Mouse (Mus musculus): ENCODE data around the gene Myh2. TPM values are rescaled to one million over a fixed set of nuclear protein-coding genes. Genes with fewer than 3 reads are reported as not detected.

Gene Myh2
- total and polyA plus RNA-seq, 2 experiments from 2014 or later = 0.10 to 0.24 TPM

DNA sequence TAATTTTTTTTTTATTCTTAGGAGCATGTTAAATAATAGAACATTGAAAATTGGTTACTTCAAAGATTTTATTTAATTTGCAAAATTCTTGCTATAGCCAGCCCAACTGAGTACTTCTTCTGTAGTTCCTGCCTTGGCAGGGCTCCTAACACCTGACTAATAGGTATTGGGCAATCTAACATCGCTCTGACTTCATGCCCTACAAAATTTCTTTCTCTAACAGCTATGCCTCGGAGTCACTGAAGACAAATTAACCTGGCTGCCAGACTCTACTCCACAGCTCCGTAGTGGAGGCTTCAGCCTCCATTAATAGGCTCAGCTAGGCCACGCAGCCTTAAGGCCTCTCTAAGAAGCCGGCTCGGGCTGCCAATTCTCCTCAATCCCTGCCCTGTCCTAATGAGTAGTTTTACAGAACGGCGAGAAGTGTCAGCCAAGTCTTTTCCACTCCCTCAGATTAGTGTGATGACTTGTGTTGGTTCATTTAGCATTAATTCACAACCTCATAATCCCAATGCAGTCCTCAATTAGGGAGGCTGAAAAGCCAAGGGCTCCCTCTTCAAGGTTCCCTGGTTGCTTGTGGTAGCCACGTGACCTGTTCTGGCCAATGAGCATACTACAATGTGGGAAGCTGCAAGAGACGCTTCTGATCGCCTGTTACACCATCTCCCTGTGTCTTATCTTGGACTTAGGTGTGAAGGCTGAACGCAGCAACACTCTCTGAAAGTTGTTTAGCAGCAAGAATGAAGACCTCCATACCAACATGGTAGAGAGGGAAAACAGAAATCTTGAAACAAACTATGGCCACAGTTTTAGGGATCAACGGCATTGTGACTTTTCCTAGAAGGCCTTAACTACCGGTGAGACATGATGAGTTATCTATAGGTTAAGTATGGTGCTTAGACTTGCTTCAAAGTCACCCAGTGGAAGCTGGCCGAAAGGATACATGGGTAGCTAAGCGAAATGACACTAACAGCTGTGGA, 18.9 kb upstream of the Myh2 start:
- no peak overlapping the region for H3K9ac ChIP-seq (replicated peaks; ENCODE audit: low read length)
- H3K4me1 ChIP-seq (ENCODE audit: insufficient read depth, low read length) = 0 out of 2 replicates have a peak, but pooled peaks cover 4% of the 10 kb centered on the region
- DNase-seq (ENCODE audit: low spot score) (no peak), ATAC-seq (no peak)
- H3K27me3 ChIP-seq (ENCODE audit: insufficient read depth, low read length) = no peaks in the 10 kb centered on the region
- H3K4me3 ChIP-seq (ENCODE audit: low read length) = no peak overlapping the region
- H3K27ac ChIP-seq = no peak overlapping the region
- no peaks in the 10 kb centered on the region for H3K9me3 ChIP-seq (ENCODE audit: low read length)
- no peak for TF ChIP-seq CTCF (IDR thresholded peaks at IDR 0.05; ENCODE audit: low read depth)
- WGBS = 83% methylated on average over 16 of the region's 16 CpGs
- H3K36me3 ChIP-seq (ENCODE audit: insufficient read depth, low read length) = no peaks in the 10 kb centered on the region
- H3K4me2 ChIP-seq (ENCODE audit: low read depth, low read length) = no peak overlapping the region

GRCm38 (mm10) chr11:67153123-67153522, 17.7 kb upstream of the Myh2 start:
- no peaks in the 10 kb centered on the region for H3K27me3 ChIP-seq (ENCODE audit: insufficient read depth, low read length)
- H3K4me2 ChIP-seq (ENCODE audit: low read depth, low read length) = no peak overlapping the region
- no peaks in the 10 kb centered on the region for H3K9me3 ChIP-seq (ENCODE audit: low read length)
- no peak overlapping the region for H3K4me3 ChIP-seq (ENCODE audit: low read length)
- 9% methylated on average over 1 of the region's 1 CpGs for WGBS
- H3K36me3 ChIP-seq (ENCODE audit: insufficient read depth, low read length) = no peaks in the 10 kb centered on the region
- 0 out of 2 replicates have a peak, but pooled peaks cover 4% of the 10 kb centered on the region for H3K4me1 ChIP-seq (ENCODE audit: insufficient read depth, low read length)
- no peak for TF ChIP-seq CTCF (IDR thresholded peaks at IDR 0.05; ENCODE audit: low read depth)
- peak; percentile 51 for DNase-seq (ENCODE audit: low spot score)
- H3K27ac ChIP-seq = no peak overlapping the region
- no peak overlapping the region for H3K9ac ChIP-seq (replicated peaks; ENCODE audit: low read length)
- ATAC-seq = peak; percentile 74

DNA sequence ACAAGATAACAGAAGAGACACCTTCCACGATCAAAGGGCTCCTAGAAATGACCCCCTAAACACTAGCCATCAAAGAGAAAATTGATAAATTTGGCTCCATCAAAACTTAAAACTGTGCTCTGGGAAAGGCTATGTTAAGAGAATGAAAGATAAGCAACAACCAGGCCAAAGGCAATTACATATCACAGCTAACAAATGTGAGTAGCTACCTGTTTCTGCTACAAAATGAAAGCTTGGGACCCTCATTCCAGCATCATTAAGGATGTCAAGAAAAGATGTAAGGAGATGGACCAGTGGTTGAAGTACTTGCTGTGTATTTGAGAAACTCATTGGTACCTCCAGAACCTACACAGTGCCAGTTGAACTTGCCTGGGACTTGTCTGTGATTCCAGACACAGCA, 17.0 kb upstream of the Myh2 start:
- Histone ChIP-seq H3K9ac (replicated peaks; ENCODE audit: low read length) (no peak overlapping the region), H3K36me3 (ENCODE audit: insufficient read depth, low read length) (no peaks in the 10 kb centered on the region), H3K4me1 (ENCODE audit: insufficient read depth, low read length) (0 out of 2 replicates have a peak, but pooled peaks cover 4% of the 10 kb centered on the region), H3K27ac (no peak overlapping the region), H3K27me3 (ENCODE audit: insufficient read depth, low read length) (no peaks in the 10 kb centered on the region), H3K4me2 (ENCODE audit: low read depth, low read length) (no peak overlapping the region), H3K4me3 (ENCODE audit: low read length) (no peak overlapping the region), H3K9me3 (ENCODE audit: low read length) (no peaks in the 10 kb centered on the region)
- WGBS = 80% methylated on average over 1 of the region's 1 CpGs
- no peak for TF ChIP-seq CTCF (IDR thresholded peaks at IDR 0.05; ENCODE audit: low read depth)
- ATAC-seq (no peak), DNase-seq (ENCODE audit: low spot score) (no peak)

GRCm38 (mm10) chr11:67155650-67156049, 15.2 kb upstream of the Myh2 start:
- DNase-seq (ENCODE audit: low spot score) = no peak
- 0 out of 2 replicates have a peak, but pooled peaks cover 4% of the 10 kb centered on the region for H3K4me1 ChIP-seq (ENCODE audit: insufficient read depth, low read length)

GRCm38 (mm10) chr11:67160131-67160530, 10.7 kb upstream of the Myh2 start:
- no peak for TF ChIP-seq CTCF (IDR thresholded peaks at IDR 0.05; ENCODE audit: low read depth)
- Histone ChIP-seq H3K27ac (no peak overlapping the region), H3K36me3 (ENCODE audit: insufficient read depth, low read length) (no peaks in the 10 kb centered on the region), H3K4me3 (ENCODE audit: low read length) (no peak overlapping the region), H3K4me2 (ENCODE audit: low read depth, low read length) (no peak overlapping the region), H3K9me3 (ENCODE audit: low read length) (no peaks in the 10 kb centered on the region), H3K9ac (replicated peaks; ENCODE audit: low read length) (no peak overlapping the region), H3K27me3 (ENCODE audit: insufficient read depth, low read length) (no peaks in the 10 kb centered on the region), H3K4me1 (ENCODE audit: insufficient read depth, low read length) (no peaks in the 10 kb centered on the region)
- 85% methylated on average over 3 of the region's 3 CpGs for WGBS
- no peak for DNase-seq (ENCODE audit: low spot score)
- ATAC-seq = no peak

More at GRCm38 (mm10) chr11:67155650-67156049, 15.2 kb upstream of the Myh2 start:
- no peaks in the 10 kb centered on the region for H3K36me3 ChIP-seq (ENCODE audit: insufficient read depth, low read length)
- no peak overlapping the region for H3K4me2 ChIP-seq (ENCODE audit: low read depth, low read length)
- no peak overlapping the region for H3K4me3 ChIP-seq (ENCODE audit: low read length)
- H3K27ac ChIP-seq = no peak overlapping the region
- 91% methylated on average over 2 of the region's 2 CpGs for whole genome bisulfite sequencing
- no peak for ATAC-seq
- no peaks in the 10 kb centered on the region for H3K9me3 ChIP-seq (ENCODE audit: low read length)
- no peak for TF ChIP-seq CTCF (IDR thresholded peaks at IDR 0.05; ENCODE audit: low read depth)
- no peak overlapping the region for H3K9ac ChIP-seq (replicated peaks; ENCODE audit: low read length)
- H3K27me3 ChIP-seq (ENCODE audit: insufficient read depth, low read length) = no peaks in the 10 kb centered on the region

DNA sequence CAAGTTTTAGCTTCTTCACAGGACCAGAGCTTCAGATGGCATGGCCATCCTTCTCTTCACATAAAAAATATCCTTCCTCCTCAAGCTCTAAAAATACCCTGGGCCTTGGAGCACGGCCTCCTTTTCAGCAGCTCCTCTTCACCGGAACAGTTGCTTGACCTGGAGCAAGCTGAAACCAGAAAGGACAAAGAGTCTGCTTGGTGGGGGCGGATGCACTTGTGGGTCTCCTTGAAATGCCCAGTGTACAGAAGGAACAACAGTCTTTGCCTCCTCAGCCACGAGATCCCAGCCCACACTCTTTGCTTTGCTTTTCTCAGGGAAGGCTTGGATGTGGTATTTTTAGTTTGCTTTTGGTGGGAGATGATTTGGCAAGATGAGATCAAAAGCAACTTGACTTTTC, 7.1 kb upstream of the Myh2 start:
- DNase-seq (ENCODE audit: low spot score) (no peak), ATAC-seq (no peak)
- H3K27me3 ChIP-seq (ENCODE audit: insufficient read depth, low read length) = no peaks in the 10 kb centered on the region
- H3K9ac ChIP-seq (replicated peaks; ENCODE audit: low read length) = no peak overlapping the region
- H3K9me3 ChIP-seq (ENCODE audit: low read length) = no peaks in the 10 kb centered on the region
- no peak overlapping the region for H3K27ac ChIP-seq
- 74% methylated on average over 4 of the region's 4 CpGs for WGBS
- TF ChIP-seq CTCF (IDR thresholded peaks at IDR 0.05; ENCODE audit: low read depth) = no peak
- no peaks in the 10 kb centered on the region for H3K4me1 ChIP-seq (ENCODE audit: insufficient read depth, low read length)
- no peaks in the 10 kb centered on the region for H3K36me3 ChIP-seq (ENCODE audit: insufficient read depth, low read length)
- no peak overlapping the region for H3K4me3 ChIP-seq (ENCODE audit: low read length)
- H3K4me2 ChIP-seq (ENCODE audit: low read depth, low read length) = no peak overlapping the region

DNA sequence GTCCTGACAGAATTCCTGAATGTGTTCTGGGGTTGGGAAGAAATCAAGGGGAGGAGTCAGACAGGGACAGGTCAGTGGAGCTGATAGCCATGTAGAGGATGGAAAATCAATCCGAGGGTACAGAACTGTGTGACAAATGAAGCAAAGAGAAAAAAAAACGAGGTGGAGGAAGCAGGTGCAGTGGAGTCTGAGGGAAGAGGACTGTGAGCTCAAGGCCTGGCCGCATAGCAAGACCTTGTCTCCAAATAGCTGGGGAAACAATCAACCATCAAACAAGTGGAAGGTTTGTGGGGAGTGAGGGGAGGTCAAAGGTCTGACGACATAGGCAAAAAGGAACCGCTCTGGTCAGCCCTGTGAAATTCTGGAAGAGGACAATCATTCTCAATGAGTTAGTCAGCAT, 6.0 kb upstream of the Myh2 start:
- ATAC-seq (no peak), DNase-seq (ENCODE audit: low spot score) (no peak)
- TF ChIP-seq CTCF (IDR thresholded peaks at IDR 0.05; ENCODE audit: low read depth) = no peak
- Histone ChIP-seq H3K4me3 (ENCODE audit: low read length) (no peak overlapping the region), H3K4me2 (ENCODE audit: low read depth, low read length) (no peak overlapping the region), H3K27me3 (ENCODE audit: insufficient read depth, low read length) (no peaks in the 10 kb centered on the region), H3K27ac (no peak overlapping the region), H3K4me1 (ENCODE audit: insufficient read depth, low read length) (no peaks in the 10 kb centered on the region), H3K9me3 (ENCODE audit: low read length) (no peaks in the 10 kb centered on the region), H3K9ac (replicated peaks; ENCODE audit: low read length) (no peak overlapping the region), H3K36me3 (ENCODE audit: insufficient read depth, low read length) (no peaks in the 10 kb centered on the region)
- 44% methylated on average over 5 of the region's 5 CpGs for WGBS
